Mouse (Mus musculus) ES-Bruce4 (cell line): ENCODE data around the gene Ckm.

Experiments used
- CTCF ChIP-seq: IDR thresholded peaks from one replicate; pipeline ENCODE4 v1.8.1; 2011; ENCODE audit warnings: low read depth, low read length
- POLR2A ChIP-seq: IDR thresholded peaks from one replicate; pipeline ENCODE4 v1.8.1; 2011; ENCODE audit warnings: low read length; ENCODE audit not compliant: insufficient read depth

GRCm38 (mm10) chr7:19375368-19375767 is 29.2 kb upstream of the Ckm start:
- TF ChIP-seq CTCF, result no peak
- TF ChIP-seq POLR2A, result no peak
